Mouse (Mus musculus): ENCODE measurements around the gene Cers5.

DNA sequence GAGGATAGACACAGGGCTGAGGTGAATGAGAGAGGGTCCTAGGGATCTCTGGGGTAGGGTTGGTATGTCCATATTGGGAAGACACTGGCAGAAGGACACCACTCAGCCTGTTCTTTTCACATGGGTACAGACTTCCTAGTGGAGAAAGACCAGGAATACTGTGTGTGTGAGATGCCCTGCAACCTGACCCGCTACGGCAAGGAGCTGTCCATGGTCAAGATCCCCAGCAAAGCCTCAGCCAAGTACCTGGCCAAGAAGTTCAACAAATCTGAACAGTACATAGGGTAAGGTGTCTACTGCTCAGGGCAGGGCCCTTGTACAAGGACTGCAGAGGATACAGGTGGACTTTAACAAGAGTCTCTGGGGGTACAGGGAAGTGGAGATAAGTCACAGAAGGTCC, 75.4 kb downstream of the Cers5 start:
- no peak for TF ChIP-seq CTCF (IDR thresholded peaks at IDR 0.05; ENCODE audit: control insufficient read depth, insufficient read depth, insufficient replicate concordance, low read depth, low read length)
- TF ChIP-seq POLR2A (IDR thresholded peaks at IDR 0.05; ENCODE audit: control insufficient read depth, low read depth, low read length): no peak
